Mouse (Mus musculus) kidney, postnatal 10 days (tissue): ENCODE results near the gene Dcps.

Experiments used
- DNase-seq: peaks from one replicate; pipeline ENCODE4 v3.0.0; 2021; ENCODE audit warnings: mixed read lengths

Gene Dcps

GRCm38 (mm10) chr9:35175251-35176123 is at the start of gene Dcps:
Dcps (minus strand) TSS chr9:35176061.
- peak; percentile 96 for DNase-seq

- DNase-seq, result no peak
Measured at GRCm38 (mm10) chr9:35223466-35223865, 47.6 kb upstream of the Dcps start.

- no peak for DNase-seq
Measured at GRCm38 (mm10) chr9:35217963-35218362, 42.1 kb upstream of the Dcps start.

- no peak for DNase-seq
Measured at GRCm38 (mm10) chr9:35211573-35212511, 36.0 kb upstream of the Dcps start.

GRCm38 (mm10) chr9:35210542-35211474 is 34.9 kb upstream of the Dcps start, which contains the start of gene Foxred1:
Foxred1 (minus strand) TSS chr9:35211055.
- peak; percentile 99 for DNase-seq

- DNase-seq, result no peak
Measured at GRCm38 (mm10) chr9:35204421-35204820, 28.6 kb upstream of the Dcps start.

GRCm38 (mm10) chr9:35203536-35203935 is 27.7 kb upstream of the Dcps start:
- no peak for DNase-seq

- no peak for DNase-seq
Measured at GRCm38 (mm10) chr9:35200529-35201060, 24.7 kb upstream of the Dcps start.

- peak; percentile 95 for DNase-seq
Measured at GRCm38 (mm10) chr9:35199772-35200471, 24.1 kb upstream of the Dcps start, which contains the start of the genes Srpr and Tirap. Srpr (plus strand) TSS chr9:35200175. Tirap (minus strand) TSS chr9:35200291.

- no peak for DNase-seq
Measured at GRCm38 (mm10) chr9:35198945-35199771, 23.3 kb upstream of the Dcps start.

- no peak for DNase-seq
Measured at GRCm38 (mm10) chr9:35198351-35198750, 22.5 kb upstream of the Dcps start.

GRCm38 (mm10) chr9:35197625-35198024 is 21.8 kb upstream of the Dcps start:
- no peak for DNase-seq

GRCm38 (mm10) chr9:35194048-35194447 is 18.2 kb upstream of the Dcps start:
- no peak for DNase-seq

- no peak for DNase-seq
Measured at GRCm38 (mm10) chr9:35192983-35193542, 17.2 kb upstream of the Dcps start.

- DNase-seq, result peak; percentile 62
Measured at GRCm38 (mm10) chr9:35188700-35189099, 12.8 kb upstream of the Dcps start.

GRCm38 (mm10) chr9:35187351-35187903 is 11.6 kb upstream of the Dcps start:
- DNase-seq, result no peak

GRCm38 (mm10) chr9:35186430-35186829 is 10.6 kb upstream of the Dcps start:
- no peak for DNase-seq

GRCm38 (mm10) chr9:35183359-35183758 is 7.5 kb upstream of the Dcps start:
- no peak for DNase-seq

GRCm38 (mm10) chr9:35182832-35183231 is 7.0 kb upstream of the Dcps start:
- DNase-seq, result no peak
